Mouse (Mus musculus): Measurements from ENCODE around the gene Scg3. TPM values are rescaled to one million over a fixed set of nuclear protein-coding genes. Genes with fewer than 3 reads are reported as not detected.
A peak's percentile ranks its signal among the peaks of the same experiment; 100 is the strongest.

Gene Scg3
- polyA plus RNA-seq, 1 experiment from 2014 or later: 0.15 TPM

DNA sequence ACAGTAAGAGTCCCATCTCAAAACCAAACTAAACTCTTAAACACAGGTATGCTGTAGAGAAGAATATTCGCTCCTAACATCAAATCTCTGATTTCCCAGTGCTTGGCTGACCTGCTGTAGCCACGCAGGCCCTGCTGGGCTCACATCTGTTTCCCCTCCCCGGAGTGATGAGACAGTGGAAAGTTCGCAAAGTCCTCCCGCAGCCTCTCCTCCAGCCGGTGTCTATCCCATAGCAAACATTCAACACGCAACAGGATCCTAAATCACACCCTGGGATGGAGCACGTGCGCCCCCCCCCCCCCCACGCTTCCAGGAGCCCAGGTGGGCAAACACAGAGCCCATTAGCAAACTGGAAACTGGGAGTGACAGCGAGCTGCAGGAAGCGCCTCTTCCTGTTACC, 82.3 kb downstream of the Scg3 start:
- 32% methylated on average over 12 of the region's 12 CpGs for WGBS
- H3K4me3 ChIP-seq: no peak overlapping the region
- 0 out of 2 replicates have a peak, but pooled peaks have one; percentile 47 for ATAC-seq (replicated peaks; ENCODE audit: insufficient number of reproducible peaks, insufficient read depth, low FRiP score, low read depth)

DNA sequence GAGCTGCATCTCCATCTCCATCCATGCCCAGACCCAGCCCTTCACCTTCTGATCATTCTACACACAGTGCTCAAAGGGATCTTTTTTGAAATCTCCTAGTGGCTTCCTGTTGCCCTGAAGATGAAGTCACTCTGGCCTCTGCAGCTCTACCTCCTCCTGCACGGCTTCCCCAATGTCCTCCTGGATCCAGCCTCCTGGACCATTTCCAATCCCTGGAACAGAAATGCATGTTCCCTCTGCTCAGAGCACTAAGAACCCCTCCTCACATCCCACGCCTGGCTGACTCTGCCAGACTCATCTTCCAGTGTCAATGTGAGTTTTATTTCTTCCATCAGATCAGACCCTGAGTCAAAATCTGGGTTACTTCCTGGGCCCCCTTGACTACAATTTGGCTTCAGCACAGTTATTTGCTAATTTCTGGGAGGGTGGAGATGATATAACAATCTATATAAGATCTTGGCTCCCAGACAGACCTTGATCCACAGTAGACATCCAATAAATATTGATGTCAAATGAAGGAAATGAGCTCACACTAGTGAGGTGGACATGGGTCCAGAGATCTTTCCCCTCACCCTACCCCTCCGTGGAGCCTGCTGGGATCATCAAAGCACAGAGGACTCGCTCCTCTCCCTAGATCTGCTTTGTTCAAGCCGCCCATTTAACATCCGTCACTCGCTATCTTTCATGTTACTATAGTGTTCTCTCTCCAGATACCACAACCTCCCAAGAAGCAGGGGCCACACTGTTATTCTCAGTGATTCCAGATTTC, 83.5 kb downstream of the Scg3 start:
- Histone ChIP-seq H3K4me1 (replicated peaks) (peaks cover 16% of the 10 kb centered on the region), H3K27ac (no peak overlapping the region), H3K9me3 (replicated peaks) (no peaks in the 10 kb centered on the region), H3K4me3 (no peak overlapping the region), H3K4me2 (no peak overlapping the region), H3K27me3 (no peaks in the 10 kb centered on the region), H3K9ac (no peak overlapping the region), H3K36me3 (no peaks in the 10 kb centered on the region)
- ATAC-seq (replicated peaks; ENCODE audit: insufficient number of reproducible peaks, insufficient read depth, low FRiP score, low read depth): no peak
- 62% methylated on average over 7 of the region's 7 CpGs for WGBS

More for the DNA sequence above, 82.3 kb downstream of the Scg3 start:
- H3K9ac ChIP-seq: no peak overlapping the region
- peaks cover 16% of the 10 kb centered on the region for H3K4me1 ChIP-seq (replicated peaks)
- H3K36me3 ChIP-seq: no peaks in the 10 kb centered on the region
- 0 out of 2 replicates have a peak overlapping the region, but pooled peaks have one; percentile 20 for H3K4me2 ChIP-seq
- H3K27ac ChIP-seq: no peak overlapping the region
- no peaks in the 10 kb centered on the region for H3K9me3 ChIP-seq (replicated peaks)
- H3K27me3 ChIP-seq: no peaks in the 10 kb centered on the region

DNA sequence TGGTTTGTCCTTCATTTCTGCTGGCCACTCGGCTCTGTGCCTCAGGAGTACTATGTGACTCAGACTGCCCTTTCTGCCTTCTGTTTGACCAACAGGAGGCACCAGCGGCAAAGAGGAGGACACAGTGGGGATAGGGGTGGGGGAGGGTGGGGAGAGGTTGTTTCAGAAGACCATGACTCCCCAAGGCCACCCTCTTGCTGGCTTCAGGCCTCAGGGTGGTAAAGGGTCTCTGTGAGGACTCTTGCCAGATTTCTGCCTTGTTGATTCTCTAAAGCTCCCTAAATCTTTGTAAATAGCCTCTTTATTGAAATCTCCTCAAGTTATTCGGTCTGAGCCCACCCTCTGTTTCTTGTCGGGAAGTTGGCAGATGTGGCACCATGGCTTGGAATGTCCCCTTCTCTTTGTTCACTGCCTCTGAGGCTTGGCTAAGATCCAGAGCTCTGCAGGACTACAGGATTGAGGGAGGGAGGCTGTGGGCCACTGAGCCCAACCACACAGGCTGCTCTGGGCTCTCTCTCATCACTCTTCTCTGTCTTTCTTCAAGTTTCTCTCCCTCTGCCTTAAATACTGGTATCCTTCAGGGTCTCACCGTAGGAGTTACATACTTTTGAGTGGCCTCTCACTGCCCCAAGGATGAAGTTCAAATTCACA, 84.5 kb downstream of the Scg3 start:
- Histone ChIP-seq H3K27ac (no peak overlapping the region), H3K27me3 (no peaks in the 10 kb centered on the region)
- ATAC-seq (replicated peaks; ENCODE audit: insufficient number of reproducible peaks, insufficient read depth, low FRiP score, low read depth): no peak

DNA sequence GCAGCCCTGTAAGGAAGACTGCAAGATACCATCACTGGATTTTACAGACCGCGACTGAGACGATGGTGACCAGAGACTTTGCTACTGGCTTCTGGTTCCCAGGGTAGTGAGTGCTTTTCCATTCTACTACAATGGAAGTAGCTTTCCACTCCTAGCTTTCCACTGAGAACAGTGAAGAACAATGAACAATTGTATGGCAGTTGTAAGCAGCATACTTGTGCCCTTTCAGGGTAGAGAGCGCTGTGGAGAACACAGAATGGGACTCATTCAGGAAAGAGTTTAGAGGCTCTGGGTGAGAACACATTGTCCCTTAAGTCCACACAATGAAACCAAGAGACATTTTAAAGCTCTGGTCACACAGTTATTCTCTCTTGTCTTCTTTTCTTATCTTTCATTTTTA, 86.3 kb downstream of the Scg3 start:
- Histone ChIP-seq H3K4me1 (replicated peaks) (peaks cover 16% of the 10 kb centered on the region), H3K27ac (no peak overlapping the region), H3K9me3 (replicated peaks) (no peaks in the 10 kb centered on the region), H3K4me3 (no peak overlapping the region), H3K36me3 (no peaks in the 10 kb centered on the region), H3K9ac (no peak overlapping the region), H3K4me2 (no peak overlapping the region), H3K27me3 (no peaks in the 10 kb centered on the region)
- WGBS: 71% methylated on average over 4 of the region's 4 CpGs
- ATAC-seq (replicated peaks; ENCODE audit: insufficient number of reproducible peaks, insufficient read depth, low FRiP score, low read depth): no peak

More for the DNA sequence above, 84.5 kb downstream of the Scg3 start:
- 30% methylated on average over 5 of the region's 5 CpGs for WGBS
- Histone ChIP-seq H3K4me1 (replicated peaks) (peaks cover 16% of the 10 kb centered on the region), H3K4me3 (no peak overlapping the region), H3K4me2 (no peak overlapping the region), H3K9ac (no peak overlapping the region), H3K36me3 (no peaks in the 10 kb centered on the region), H3K9me3 (replicated peaks) (no peaks in the 10 kb centered on the region)

DNA sequence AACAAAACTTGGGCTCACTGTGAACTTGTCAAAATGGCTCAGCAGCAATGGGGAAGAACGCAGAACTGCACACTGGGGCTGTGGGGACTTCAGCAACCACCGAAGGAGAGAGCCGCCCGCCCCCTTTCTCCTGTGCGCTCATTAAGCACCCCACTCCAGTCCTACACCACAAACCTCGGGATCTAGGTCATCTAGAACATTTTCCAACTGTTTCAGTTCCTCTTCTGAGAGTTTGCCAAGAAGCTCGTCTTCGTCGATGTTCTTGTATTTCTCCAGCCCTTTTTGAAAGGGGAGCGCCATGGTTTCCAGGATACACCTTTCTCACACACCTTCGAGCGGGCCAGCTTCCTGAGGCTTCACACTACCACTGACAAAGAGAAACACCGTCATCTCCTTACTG, 86.8 kb downstream of the Scg3 start:
- no peaks in the 10 kb centered on the region for H3K36me3 ChIP-seq
- WGBS: 83% methylated on average over 13 of the region's 13 CpGs
- H3K9me3 ChIP-seq (replicated peaks): no peaks in the 10 kb centered on the region
- H3K4me2 ChIP-seq: no peak overlapping the region
- no peaks in the 10 kb centered on the region for H3K27me3 ChIP-seq
- H3K27ac ChIP-seq: no peak overlapping the region
- no peak overlapping the region for H3K4me3 ChIP-seq
- no peak overlapping the region for H3K9ac ChIP-seq
- H3K4me1 ChIP-seq (replicated peaks): peaks cover 16% of the 10 kb centered on the region
- ATAC-seq (replicated peaks; ENCODE audit: insufficient number of reproducible peaks, insufficient read depth, low FRiP score, low read depth): no peak

DNA sequence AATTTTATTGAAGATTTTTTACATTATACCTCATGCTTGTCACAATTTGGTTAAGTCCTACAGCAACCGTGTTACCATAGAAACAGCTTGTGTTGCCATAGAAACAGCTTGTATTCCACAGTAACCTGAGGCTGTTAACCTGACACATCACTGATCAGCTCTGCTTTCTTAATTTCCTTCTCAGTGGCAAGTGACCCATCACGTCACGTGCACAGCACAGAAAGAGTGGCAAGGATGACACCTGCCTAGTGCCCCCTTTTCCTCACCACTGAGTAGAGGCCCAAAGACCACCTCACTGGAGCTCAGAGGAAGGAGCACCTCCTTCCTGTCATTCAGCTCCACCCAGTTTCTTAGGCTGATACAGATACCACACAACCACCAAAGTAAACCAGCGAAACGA, 90.4 kb downstream of the Scg3 start:
- Histone ChIP-seq H3K9me3 (replicated peaks) (no peaks in the 10 kb centered on the region), H3K36me3 (no peaks in the 10 kb centered on the region), H3K9ac (no peak overlapping the region), H3K27me3 (no peaks in the 10 kb centered on the region), H3K4me3 (no peak overlapping the region), H3K27ac (no peak overlapping the region), H3K4me2 (no peak overlapping the region), H3K4me1 (replicated peaks) (no peaks in the 10 kb centered on the region)
- 79% methylated on average over 5 of the region's 5 CpGs for WGBS
- no peak for ATAC-seq (replicated peaks; ENCODE audit: insufficient number of reproducible peaks, insufficient read depth, low FRiP score, low read depth)

Other genes with a start within 250 kb of the Scg3 start
- 27.1 and 27.7 TPM in 2 replicates for gene Leo1, start 242.5 kb downstream of the Scg3 start, polyA plus RNA-seq (2015; fragmentation: Nextera tagmentation; extraction: Ambion mirVana)
- gene Tmod3, start 124.4 kb downstream of the Scg3 start, polyA plus RNA-seq (2015; fragmentation: Nextera tagmentation; extraction: Ambion mirVana): 73.7 and 85.0 TPM in 2 replicates
- gene Tmod2, start 72.7 kb downstream of the Scg3 start, polyA plus RNA-seq (2015; fragmentation: Nextera tagmentation; extraction: Ambion mirVana): 5.2 and 8.9 TPM in 2 replicates
- gene Lysmd2, start 58.3 kb downstream of the Scg3 start, polyA plus RNA-seq (2015; fragmentation: Nextera tagmentation; extraction: Ambion mirVana): 20.9 and 21.7 TPM in 2 replicates
- gene Bmp5, start 91.3 kb upstream of the Scg3 start, polyA plus RNA-seq (2015; fragmentation: Nextera tagmentation; extraction: Ambion mirVana): 5.4 and 6.4 TPM in 2 replicates

Measured in heart, embryonic 15.5 days (tissue).